Mouse (Mus musculus) ovary, postnatal 36 days (tissue): ENCODE data around the gene Zfhx3.

Experiments used
- DNase-seq: peaks from one replicate; pipeline ENCODE4 v3.0.0; 2022; ENCODE audit warnings: low spot score, mixed read lengths

Zfhx3 gene

GRCm38 (mm10) chr8:108896468-108897346 is 954.3 kb downstream of the Zfhx3 start:
- DNase-seq = peak; percentile 86

GRCm38 (mm10) chr8:108897347-108898100 is 955.1 kb downstream of the Zfhx3 start:
- DNase-seq = peak; percentile 33

GRCm38 (mm10) chr8:108899251-108899771 is 956.9 kb downstream of the Zfhx3 start:
- DNase-seq = no peak

GRCm38 (mm10) chr8:108900541-108900940 is 958.1 kb downstream of the Zfhx3 start:
- DNase-seq = no peak

- no peak for DNase-seq
These were observed 958.8 kb downstream of the Zfhx3 start for GRCm38 (mm10) chr8:108901208-108901607.

GRCm38 (mm10) chr8:108903550-108903949 is 961.1 kb downstream of the Zfhx3 start:
- DNase-seq = no peak

- DNase-seq = no peak
These were observed 962.0 kb downstream of the Zfhx3 start for GRCm38 (mm10) chr8:108904288-108904971.

- DNase-seq = no peak
These were observed 965.6 kb downstream of the Zfhx3 start for GRCm38 (mm10) chr8:108908066-108908465.

GRCm38 (mm10) chr8:108908540-108908939 is 966.1 kb downstream of the Zfhx3 start:
- no peak for DNase-seq

- DNase-seq = no peak
These were observed 966.6 kb downstream of the Zfhx3 start for GRCm38 (mm10) chr8:108909035-108909434.

GRCm38 (mm10) chr8:108909455-108909854 is 967.0 kb downstream of the Zfhx3 start:
- DNase-seq = no peak

GRCm38 (mm10) chr8:108910843-108911242 is 968.4 kb downstream of the Zfhx3 start:
- DNase-seq = peak; percentile 17

GRCm38 (mm10) chr8:108911511-108911910 is 969.1 kb downstream of the Zfhx3 start:
- DNase-seq = peak; percentile 83

- DNase-seq = no peak
These were observed 970.6 kb downstream of the Zfhx3 start for GRCm38 (mm10) chr8:108912998-108913397.

GRCm38 (mm10) chr8:108915425-108915824 is 973.0 kb downstream of the Zfhx3 start:
- DNase-seq = no peak

- no peak for DNase-seq
These were observed 973.4 kb downstream of the Zfhx3 start for GRCm38 (mm10) chr8:108915876-108916275.

- DNase-seq = no peak
These were observed 977.7 kb downstream of the Zfhx3 start for GRCm38 (mm10) chr8:108920151-108920550.

GRCm38 (mm10) chr8:108923161-108923560 is 980.7 kb downstream of the Zfhx3 start:
- no peak for DNase-seq

- no peak for DNase-seq
These were observed 982.1 kb downstream of the Zfhx3 start for GRCm38 (mm10) chr8:108924526-108924925.

GRCm38 (mm10) chr8:108926106-108926505 is 983.7 kb downstream of the Zfhx3 start:
- peak; percentile 18 for DNase-seq

GRCm38 (mm10) chr8:108930635-108931034 is 988.2 kb downstream of the Zfhx3 start:
- no peak for DNase-seq

GRCm38 (mm10) chr8:108931837-108932236 is 989.4 kb downstream of the Zfhx3 start:
- DNase-seq = no peak
